Comparison of ENCODE assay signal across 23 mouse cellular contexts in genomic region chr9:43188309-43189020, GRCm38 (mm10). TPM values are rescaled to one million over a fixed set of nuclear protein-coding genes. Genes with fewer than 3 reads are reported as not detected.
A peak's percentile ranks its signal among the peaks of the same experiment; 100 is the strongest.
DNase-seq lines count a peak whose midpoint lies in the region; ATAC-seq and TF ChIP-seq lines count a peak whose summit lies in the region.
"Had no signal": no experiment of that assay in that cellular context is flagged by ENCODE, and none has a peak within 500 bp of the region (broad histone marks: within the 10 kb centered on the region; RNA-seq: fewer than 3 reads in every experiment).

No protein-coding gene starts in this region.

- no peak for ATAC-seq in hindbrain, embryonic 13.5 days (ENCODE audit: low FRiP score)
- no peak for ATAC-seq in hindbrain, embryonic 16.5 days
- 0 out of 2 replicates have a peak, but pooled peaks have one; percentile 56 for ATAC-seq in midbrain, postnatal 0 days (ENCODE audit: low FRiP score)
- ATAC-seq: lung, postnatal 0 days; Patski had no signal

- H3K4me2 ChIP-seq in hindbrain, embryonic 13.5 days, result no peak overlapping the region
- no peak overlapping the region for H3K4me2 ChIP-seq in hindbrain, embryonic 16.5 days (ENCODE audit: low read length)
- no peak overlapping the region for H3K4me2 ChIP-seq in midbrain, postnatal 0 days (ENCODE audit: low read depth, low read length, poor library complexity, severe bottlenecking)
- H3K4me2 ChIP-seq: embryonic facial prominence, embryonic 12.5 days; heart, embryonic 15.5 days; neural tube, embryonic 12.5 days had no signal

- H3K36me3 ChIP-seq in hindbrain, embryonic 13.5 days, result no peaks in the 10 kb centered on the region
- no peaks in the 10 kb centered on the region for H3K36me3 ChIP-seq in hindbrain, embryonic 16.5 days (ENCODE audit: control insufficient read depth, insufficient read depth, low read length)
- no peaks in the 10 kb centered on the region for H3K36me3 ChIP-seq in midbrain, embryonic 10.5 days
- H3K36me3 ChIP-seq in midbrain, postnatal 0 days (ENCODE audit: insufficient read depth, low read length), result no peaks in the 10 kb centered on the region
- H3K36me3 ChIP-seq: embryonic facial prominence, embryonic 12.5 days; heart, embryonic 15.5 days; neural tube, embryonic 12.5 days had no signal

- DNase-seq in ZHBTc4 (ENCODE audit: low read depth, low spot score), result peak; percentile 53
- peak; percentile 21 for DNase-seq in midbrain, embryonic 10.5 days (ENCODE audit: low spot score)
- DNase-seq in midbrain, postnatal 0 days (ENCODE audit: low spot score), result no peak
- DNase-seq in cerebellum, adult 9-11 months, result no peak
- no peak for DNase-seq in layer of hippocampus, postnatal 36 days
- DNase-seq: adrenal gland, postnatal 25 days; B cell, adult 2 months; cerebellum, adult 18-20 months; gastrocnemius, postnatal 10 days; heart, adult 2 months; heart, postnatal 4 days; left cerebral cortex, postnatal 4 days; liver had no signal

- no peak for TF ChIP-seq CTCF in midbrain, postnatal 0 days (IDR thresholded peaks at IDR 0.05)

- no peaks in the 10 kb centered on the region for H3K9me3 ChIP-seq in hindbrain, embryonic 13.5 days
- H3K9me3 ChIP-seq in hindbrain, embryonic 16.5 days (ENCODE audit: control insufficient read depth, low read length), result no peaks in the 10 kb centered on the region
- no peaks in the 10 kb centered on the region for H3K9me3 ChIP-seq in midbrain, embryonic 10.5 days (replicated peaks)
- no peaks in the 10 kb centered on the region for H3K9me3 ChIP-seq in midbrain, postnatal 0 days (ENCODE audit: low read length)
- H3K9me3 ChIP-seq: embryonic facial prominence, embryonic 12.5 days; heart, embryonic 15.5 days; neural tube, embryonic 12.5 days had no signal

- H3K27ac ChIP-seq in hindbrain, embryonic 13.5 days, result peak overlapping the region; percentile 52; the same call in 1 of the 2 replicates
- H3K27ac ChIP-seq in hindbrain, embryonic 16.5 days (ENCODE audit: low read depth, low read length), result no peak overlapping the region
- H3K27ac ChIP-seq in midbrain, embryonic 10.5 days (replicated peaks), result 0 out of 2 replicates have a peak overlapping the region, but pooled peaks have one; percentile 6
- H3K27ac ChIP-seq in midbrain, postnatal 0 days (ENCODE audit: low read depth, low read length), result no peak overlapping the region
- H3K27ac ChIP-seq: embryonic facial prominence, embryonic 12.5 days; heart, adult 2 months; heart, embryonic 15.5 days; kidney, postnatal 0 days; left cerebral cortex, adult 2 months; neural tube, embryonic 12.5 days had no signal

- H3K27me3 ChIP-seq in hindbrain, embryonic 13.5 days, result peaks cover 6% of the 10 kb centered on the region; the same call in 1 of the 2 replicates
- no peaks in the 10 kb centered on the region for H3K27me3 ChIP-seq in hindbrain, embryonic 16.5 days (replicated peaks; ENCODE audit: control insufficient read depth, insufficient read depth, low read length)
- peaks cover 89% of the 10 kb centered on the region for H3K27me3 ChIP-seq in midbrain, embryonic 10.5 days (ENCODE audit: low read depth, poor library complexity, severe bottlenecking)
- H3K27me3 ChIP-seq in midbrain, postnatal 0 days (ENCODE audit: insufficient read depth, low read length), result no peaks in the 10 kb centered on the region
- H3K27me3 ChIP-seq: embryonic facial prominence, embryonic 12.5 days; neural tube, embryonic 12.5 days had no signal

- peaks cover 14% of the 10 kb centered on the region for H3K4me1 ChIP-seq in hindbrain, embryonic 13.5 days (replicated peaks)
- H3K4me1 ChIP-seq in hindbrain, embryonic 16.5 days (ENCODE audit: control insufficient read depth, insufficient read depth, low read depth, low read length), result no peaks in the 10 kb centered on the region
- H3K4me1 ChIP-seq in midbrain, embryonic 10.5 days, result peaks cover 20% of the 10 kb centered on the region
- peaks cover 3% of the 10 kb centered on the region; the same call in 1 of the 2 replicates for H3K4me1 ChIP-seq in midbrain, postnatal 0 days (ENCODE audit: insufficient read depth, low read length)
- H3K4me1 ChIP-seq: embryonic facial prominence, embryonic 12.5 days; heart, embryonic 15.5 days had no signal

- 58% methylated on average over 12 of the region's 12 CpGs for WGBS in hindbrain, embryonic 13.5 days
- 62% methylated on average over 12 of the region's 12 CpGs for WGBS in hindbrain, embryonic 16.5 days
- 51% methylated on average over 12 of the region's 12 CpGs for WGBS in midbrain, embryonic 10.5 days
- 61% methylated on average over 12 of the region's 12 CpGs for WGBS in midbrain, postnatal 0 days

- no peak overlapping the region for H3K9ac ChIP-seq in hindbrain, embryonic 13.5 days
- H3K9ac ChIP-seq in hindbrain, embryonic 16.5 days (ENCODE audit: low read depth, low read length), result no peak overlapping the region
- no peak overlapping the region for H3K9ac ChIP-seq in midbrain, postnatal 0 days (replicated peaks; ENCODE audit: low read length, poor library complexity, severe bottlenecking)
- H3K9ac ChIP-seq: embryonic facial prominence, embryonic 12.5 days; heart, embryonic 15.5 days; neural tube, embryonic 12.5 days had no signal

- no peak overlapping the region for H3K4me3 ChIP-seq in hindbrain, embryonic 13.5 days
- H3K4me3 ChIP-seq in hindbrain, embryonic 16.5 days (ENCODE audit: low read length), result no peak overlapping the region
- no peak overlapping the region for H3K4me3 ChIP-seq in midbrain, embryonic 10.5 days
- H3K4me3 ChIP-seq in midbrain, postnatal 0 days (ENCODE audit: low read depth, low read length), result no peak overlapping the region
- H3K4me3 ChIP-seq: embryonic facial prominence, embryonic 12.5 days; erythroblast, embryonic 14.5 days; heart, adult 2 months; heart, embryonic 15.5 days; left cerebral cortex, adult 2 months; neural tube, embryonic 12.5 days had no signal

RNA-seq across cellular contexts. Expression of gene Pou2f3, which starts 21.7 kb away (rescaled TPM):
- 0.12 TPM in 1 of 2 replicates, not detected in the other for polyA plus RNA-seq in hindbrain, embryonic 13.5 days (2015; fragmentation: Nextera tagmentation; extraction: Ambion mirVana)
- 0.11 TPM in 1 of 2 replicates, not detected in the other for polyA plus RNA-seq in hindbrain, embryonic 16.5 days (2015; fragmentation: Nextera tagmentation; extraction: Ambion mirVana)
- polyA plus RNA-seq in midbrain, embryonic 10.5 days (2016; fragmentation: Nextera tagmentation; extraction: Ambion mirVana), result not detected in 2 replicates
- 0.16 TPM in 1 of 2 replicates, not detected in the other for total RNA-seq in midbrain, postnatal 0 days (2014; rRNA removed)
- not detected in 2 replicates for polyA plus RNA-seq in midbrain, postnatal 0 days (2015; fragmentation: Nextera tagmentation; extraction: Ambion mirVana)
- under 1 TPM; 0.30 to 0.56 TPM for total RNA-seq in layer of hippocampus, postnatal 36 days (2021)
- total RNA-seq: adrenal gland, postnatal 25 days; heart, adult 2 months; left cerebral cortex, postnatal 4 days had no signal
- polyA plus RNA-seq: erythroblast, embryonic 14.5 days; neural tube, embryonic 12.5 days had no signal

RNA-seq across cellular contexts. Expression of gene Oaf, which starts 51.2 kb away (rescaled TPM):
- 11.3 and 12.6 TPM in 2 replicates for polyA plus RNA-seq in hindbrain, embryonic 13.5 days (2015; fragmentation: Nextera tagmentation; extraction: Ambion mirVana)
- polyA plus RNA-seq in hindbrain, embryonic 16.5 days (2015; fragmentation: Nextera tagmentation; extraction: Ambion mirVana), result 4.1 and 7.0 TPM in 2 replicates
- 32.0 and 36.5 TPM in 2 replicates for polyA plus RNA-seq in midbrain, embryonic 10.5 days (2016; fragmentation: Nextera tagmentation; extraction: Ambion mirVana)
- total RNA-seq in midbrain, postnatal 0 days (2014; rRNA removed), result 4.7 and 4.9 TPM in 2 replicates
- polyA plus RNA-seq in midbrain, postnatal 0 days (2015; fragmentation: Nextera tagmentation; extraction: Ambion mirVana), result 4.5 and 4.7 TPM in 2 replicates
- 10 to 100 TPM; 13.1 to 17.7 TPM for total RNA-seq in layer of hippocampus, postnatal 36 days (2021)

Comparison
In these comparisons a context has a peak if more than half of its experiments do, and no peak if none do; other contexts are left out.
1. H3K27ac ChIP-seq: peak in hindbrain, embryonic 13.5 days (single experiment) and midbrain, embryonic 10.5 days (single experiment); none in hindbrain, embryonic 16.5 days (single experiment) and midbrain, postnatal 0 days (single experiment).
2. DNase-seq: peak in ZHBTc4 (single experiment) and midbrain, embryonic 10.5 days (single experiment); none in midbrain, postnatal 0 days (single experiment), cerebellum, adult 9-11 months (single experiment) and layer of hippocampus, postnatal 36 days (0 of 2).